Mouse (Mus musculus) gastrocnemius, postnatal 14 days (tissue): ENCODE results near the gene Evpl. TPM values are rescaled to one million over a fixed set of nuclear protein-coding genes. Genes with fewer than 3 reads are reported as not detected.
A peak's percentile ranks its signal among the peaks of the same experiment; 100 is the strongest.
"Not testable (repeated sequence)": the region's sequence is repeated elsewhere in the genome, so short reads cannot be mapped to it uniquely, and the experiment has no call there.

Source experiments
- DNase-seq: peaks from one replicate; pipeline ENCODE4 v3.0.0; 2021; ENCODE audit warnings: mixed read lengths
- intact Hi-C: fragments of 180-260 bp; cut with DNase I; formaldehyde crosslinking; loops from one replicate; pipeline ENCODE4 v1.15.1; 2025; ENCODE audit warnings: low total_unique reads
- long read RNA-seq, 2 experiments: library from polyadenylated mRNA; stranded (forward); transcript quantifications; one replicate each; pipeline ENCODE4 v2.0.0; 2021
- total RNA-seq, 2 experiments: library from RNA; stranded (reverse); gene quantifications; 2 replicates each; pipeline ENCODE4 v1.2.3; 2021

Gene Evpl
- under 1 TPM; 0.09 to 0.14 TPM for total RNA-seq
- long read RNA-seq, experiment 1, partial matches to known transcripts: 0 of 1 reads
- long read RNA-seq, experiment 1, other reads (novel, unspliced or antisense): 1 of 1 reads
- long read RNA-seq, experiment 2: 0 reads

DNA sequence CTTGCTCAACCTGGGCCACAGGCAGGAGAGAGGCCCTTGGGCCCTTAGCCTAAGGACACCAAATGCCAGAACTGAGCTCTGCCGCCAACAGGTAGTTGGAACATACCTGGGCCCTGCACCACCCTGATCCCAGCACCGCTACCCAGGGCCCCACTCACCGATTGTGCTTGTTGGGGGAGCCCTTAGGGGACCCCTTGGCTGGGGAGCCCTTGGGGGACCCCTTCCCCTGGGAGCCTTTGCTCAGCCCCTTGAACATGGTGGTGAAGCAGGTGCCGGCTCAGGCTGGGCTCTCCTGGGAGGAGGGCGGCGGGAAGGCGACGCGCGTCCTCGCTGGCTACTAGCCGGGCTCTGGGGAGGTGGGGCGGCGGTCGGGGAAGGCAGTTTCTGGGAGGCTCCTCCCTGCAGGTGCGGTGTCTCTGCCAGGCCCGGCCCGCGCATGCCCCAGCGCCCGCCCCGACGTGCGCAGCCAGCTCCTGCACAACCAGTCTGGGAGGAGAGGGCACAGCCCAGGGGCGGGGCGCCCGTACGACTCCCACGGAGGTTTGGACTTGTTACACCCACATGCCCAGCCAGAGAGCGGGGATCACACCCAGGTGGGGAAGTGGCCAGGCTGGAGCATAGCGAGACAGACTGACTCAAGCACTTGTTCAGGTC, at the start of gene Evpl:
Evpl (minus strand) TSS at position 336 of the 654 bp plus-strand sequence.
- intact Hi-C loops: no loop called here
- DNase-seq: no peak

DNA sequence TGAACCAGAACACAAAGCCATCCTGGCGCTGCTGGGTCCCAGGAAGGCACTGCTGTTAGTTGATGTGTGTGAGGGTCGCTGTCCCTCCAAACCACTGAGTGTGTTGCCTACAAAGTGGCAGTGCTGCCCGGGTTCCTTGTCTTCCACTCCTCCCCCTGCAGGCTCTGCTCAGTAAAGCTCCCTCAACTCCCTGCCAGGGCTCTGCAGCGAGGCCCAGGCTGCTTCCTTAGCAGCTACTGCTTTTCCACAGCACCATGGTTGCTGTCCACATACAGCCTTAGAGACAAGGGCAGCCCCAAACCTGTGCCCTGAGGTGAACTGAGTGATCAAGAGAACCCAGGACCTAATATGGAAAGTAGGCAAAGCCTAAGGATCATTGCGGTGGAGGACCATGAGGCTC, 49.5 kb upstream of the Evpl start:
- peak; percentile 46 for DNase-seq
- intact Hi-C loops: loop anchor here (2.0 kb wide), 1 partner anchor 53 kb away; no protein-coding TSS in a partner anchor

DNA sequence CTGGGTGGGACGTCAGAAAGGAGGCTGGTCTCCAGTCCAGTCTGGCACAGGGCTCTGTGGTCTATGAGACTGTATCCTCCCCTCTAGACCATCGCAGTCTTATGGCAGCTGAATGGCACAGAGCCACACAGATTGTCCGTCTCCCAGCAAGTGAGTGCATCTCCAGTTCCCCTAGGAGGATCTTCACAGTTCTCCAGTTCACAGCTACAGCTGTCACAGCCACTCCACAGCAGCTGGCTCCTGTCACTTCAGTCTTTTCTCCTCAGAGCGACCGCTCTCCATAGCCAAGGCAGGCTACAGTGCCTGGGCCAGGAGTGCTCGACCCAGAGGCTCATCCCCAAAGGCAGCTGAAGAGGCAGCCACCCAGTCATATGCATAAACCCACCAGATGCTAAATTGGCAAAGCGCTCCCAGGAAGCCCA, 47.9 kb upstream of the Evpl start:
- intact Hi-C loops: loop anchor here (2.0 kb wide), 1 partner anchor 51 kb away; no protein-coding TSS in a partner anchor
- DNase-seq: peak; percentile 63

DNA sequence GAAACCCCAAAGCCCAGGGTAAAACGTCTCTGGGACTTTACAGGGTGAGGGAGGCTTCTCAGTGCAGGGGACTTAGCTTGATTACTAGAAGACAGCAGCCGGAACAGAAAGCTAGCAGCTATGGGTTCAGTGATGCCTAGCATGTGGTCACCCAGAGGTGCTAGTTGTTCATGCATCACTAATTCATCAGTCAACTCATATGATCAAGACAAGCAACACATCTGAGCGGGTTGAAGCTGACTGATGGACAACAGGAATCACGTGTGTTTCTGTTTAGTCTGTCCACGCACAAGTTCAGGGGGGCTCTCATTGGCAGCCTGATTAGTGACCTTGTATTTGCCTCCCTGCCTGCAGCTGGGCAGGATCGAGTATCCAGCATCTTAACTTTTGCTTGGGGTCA, 46.1 kb upstream of the Evpl start:
- intact Hi-C loops: no loop called here

DNA sequence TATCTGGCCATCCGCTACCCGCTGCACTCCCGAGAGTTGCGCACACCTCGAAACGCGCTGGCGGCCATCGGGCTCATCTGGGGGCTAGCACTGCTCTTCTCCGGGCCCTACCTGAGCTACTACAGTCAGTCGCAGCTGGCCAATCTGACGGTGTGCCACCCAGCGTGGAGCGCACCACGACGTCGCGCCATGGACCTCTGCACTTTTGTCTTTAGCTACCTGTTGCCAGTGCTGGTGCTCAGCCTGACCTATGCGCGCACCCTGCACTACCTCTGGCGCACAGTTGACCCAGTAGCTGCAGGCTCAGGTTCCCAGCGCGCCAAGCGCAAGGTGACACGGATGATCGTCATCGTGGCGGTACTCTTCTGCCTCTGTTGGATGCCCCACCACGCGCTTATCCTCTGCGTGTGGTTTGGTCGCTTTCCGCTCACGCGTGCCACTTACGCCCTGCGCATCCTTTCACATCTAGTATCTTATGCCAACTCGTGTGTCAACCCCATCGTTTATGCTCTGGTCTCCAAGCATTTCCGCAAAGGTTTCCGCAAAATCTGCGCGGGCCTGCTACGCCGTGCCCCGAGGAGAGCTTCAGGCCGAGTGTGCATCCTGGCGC, 45.1 kb upstream of the Evpl start:
- intact Hi-C loops: no loop called here

More for the DNA sequence above, 46.1 kb upstream of the Evpl start:
- DNase-seq: no peak

GRCm38 (mm10) chr11:116282089-116282488, 44.2 kb upstream of the Evpl start:
- intact Hi-C loops: no loop called here
- DNase-seq: no peak

More for the DNA sequence above, 45.1 kb upstream of the Evpl start:
- no peak for DNase-seq

- no peak for DNase-seq
- intact Hi-C loops: no loop called here
These were observed 43.8 kb upstream of the Evpl start for GRCm38 (mm10) chr11:116281671-116282070.

DNA sequence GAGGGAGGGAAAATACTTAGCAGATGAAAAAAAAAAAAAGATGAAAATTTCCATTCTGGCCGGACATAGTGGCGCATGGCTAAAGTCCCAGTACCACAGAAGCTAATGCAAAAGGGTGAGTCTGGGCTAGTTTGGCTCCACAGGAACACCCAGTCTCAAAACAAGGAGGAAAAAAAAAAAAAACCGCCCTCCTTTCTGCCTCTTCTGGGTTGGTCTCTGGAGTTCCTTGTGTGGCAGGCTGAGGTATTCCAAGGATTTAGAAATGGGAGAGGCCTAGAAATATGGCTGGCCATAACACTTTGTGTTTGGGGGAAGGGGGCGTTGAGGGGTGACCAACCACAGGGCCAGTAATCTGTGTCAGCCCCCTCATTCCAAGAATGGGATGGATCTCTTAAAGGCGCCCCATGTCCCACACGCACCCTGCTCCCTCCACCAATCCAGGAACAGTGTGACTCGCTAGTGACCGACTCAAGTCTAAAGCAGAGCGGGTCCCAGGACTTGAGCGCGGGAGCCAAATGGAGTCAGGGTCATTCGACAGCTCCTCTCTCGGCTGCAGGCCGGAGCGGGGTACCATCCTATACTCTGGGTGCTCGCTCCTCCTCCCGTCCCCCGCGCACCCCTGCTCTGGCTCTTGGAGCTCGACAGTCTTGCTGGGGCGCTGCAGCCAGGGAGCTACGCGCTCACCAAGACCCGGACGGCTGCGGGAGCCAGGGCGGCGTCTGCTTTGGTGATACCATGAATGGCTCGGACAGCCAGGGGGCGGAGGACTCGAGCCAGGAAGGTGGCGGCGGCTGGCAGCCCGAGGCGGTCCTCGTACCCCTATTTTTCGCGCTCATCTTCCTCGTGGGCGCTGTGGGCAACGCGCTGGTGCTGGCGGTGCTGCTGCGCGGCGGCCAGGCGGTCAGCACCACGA, 43.1 kb upstream of the Evpl start, which contains the start of gene Galr2:
Galr2 (plus strand) TSS at position 189 of the 913 bp plus-strand sequence.
- intact Hi-C loops: no loop called here

DNA sequence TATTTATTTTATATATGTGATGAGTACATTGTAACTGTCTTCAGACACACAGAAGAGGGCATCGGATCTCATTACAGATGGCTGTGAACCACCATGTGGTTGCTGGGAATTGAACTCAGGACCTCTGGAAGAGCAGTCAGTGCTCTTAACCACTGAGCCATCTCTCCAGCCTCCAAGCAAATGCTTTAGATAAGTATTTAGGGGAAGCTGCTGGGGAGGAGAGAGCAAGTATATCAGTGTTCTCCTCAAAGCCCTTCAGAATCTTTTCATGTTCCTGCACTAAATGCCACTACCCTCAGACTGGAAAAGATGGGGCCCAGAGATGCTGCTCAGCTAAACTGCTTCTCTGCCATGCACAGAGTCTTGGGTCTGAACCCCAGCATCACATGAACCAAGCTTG, 39.3 kb upstream of the Evpl start:
- intact Hi-C loops, DNase-seq: not testable (repeated sequence)

More for the DNA sequence above, 43.1 kb upstream of the Evpl start, which contains the start of gene Galr2:
- no peak for DNase-seq

DNA sequence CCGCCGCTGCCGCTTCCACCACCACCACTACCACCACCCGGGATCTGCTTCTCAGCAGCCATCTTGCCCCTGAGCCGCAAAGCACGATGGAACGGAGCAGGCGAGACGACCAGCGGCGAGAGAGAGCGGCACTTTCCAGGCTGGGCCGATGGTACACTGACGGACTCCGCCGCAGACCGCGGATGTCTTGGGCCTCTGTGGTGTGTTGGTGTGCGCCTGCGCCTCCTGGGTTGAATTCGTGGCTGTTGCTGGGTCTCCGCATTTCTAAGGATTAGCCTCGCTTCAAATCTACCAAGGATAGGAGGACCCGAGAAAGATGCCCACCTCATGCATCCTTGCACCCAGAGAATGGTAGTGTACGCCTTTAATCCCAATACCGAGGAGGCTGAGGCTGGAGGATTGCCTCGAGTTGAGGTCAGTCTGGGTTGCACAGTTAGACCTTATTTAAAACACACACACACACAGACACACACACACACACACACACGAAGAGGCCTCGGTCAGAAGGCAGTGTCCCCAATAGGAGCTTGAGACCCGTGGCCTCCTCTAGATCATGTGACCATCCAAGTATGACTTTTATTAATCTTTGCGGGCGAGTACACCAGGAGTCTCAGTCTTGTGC, 36.3 kb upstream of the Evpl start, which contains the start of gene Srp68:
Srp68 (minus strand) TSS at position 173 of the 622 bp plus-strand sequence.
- intact Hi-C loops: no loop called here
- peak; percentile 94 for DNase-seq

DNA sequence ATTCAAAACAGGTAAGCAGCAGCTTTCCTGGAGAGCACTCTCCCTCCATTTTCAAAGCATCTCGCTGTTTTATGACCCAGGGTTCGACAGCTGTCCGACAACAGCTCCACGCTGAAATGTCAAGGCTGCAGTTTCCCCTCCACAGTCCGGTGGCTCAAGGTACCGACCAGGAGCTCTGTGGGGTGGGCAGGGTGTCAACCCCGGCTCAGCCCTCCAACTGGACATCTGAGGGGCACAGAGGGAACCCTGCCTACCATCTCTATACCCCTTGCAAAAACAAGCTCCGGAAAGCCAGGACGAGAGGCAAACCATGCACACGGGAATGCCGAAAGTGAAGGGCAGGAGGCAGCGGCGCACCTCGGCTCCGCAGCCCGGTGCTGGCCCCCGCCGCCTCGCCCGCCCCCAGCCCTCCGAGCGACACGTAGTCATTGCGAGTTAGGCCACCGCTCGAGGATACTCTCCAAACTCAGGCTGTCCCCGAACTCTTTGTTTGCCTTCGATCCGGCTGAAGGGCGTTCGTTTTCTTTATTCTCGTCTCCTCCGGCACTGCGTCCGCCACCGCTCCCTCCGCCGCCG, 35.7 kb upstream of the Evpl start:
- intact Hi-C loops: no loop called here
- DNase-seq: no peak

- intact Hi-C loops: no loop called here
- no peak for DNase-seq
These were observed 35.0 kb upstream of the Evpl start for GRCm38 (mm10) chr11:116272589-116273468.

DNA sequence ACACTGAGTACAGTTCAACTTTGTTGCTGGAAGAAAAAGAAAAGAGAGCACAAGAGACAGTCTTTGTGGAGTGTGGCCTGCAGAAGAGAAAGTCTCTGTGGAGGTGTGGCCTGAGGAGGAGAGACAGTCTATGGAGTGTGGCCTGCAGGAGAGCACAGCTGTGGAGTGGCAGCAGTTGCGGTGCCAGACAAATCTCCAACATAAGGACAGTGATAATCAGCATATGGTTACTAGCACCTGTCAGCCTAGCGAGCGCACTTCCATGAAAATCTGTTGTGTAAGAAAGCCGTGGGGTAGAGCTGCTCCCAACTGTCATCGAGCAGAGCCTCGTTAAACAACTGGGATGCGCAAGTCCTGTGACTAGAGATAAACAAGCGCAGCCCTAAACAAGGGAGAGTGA, 31.7 kb upstream of the Evpl start:
- DNase-seq: no peak
- intact Hi-C loops: no loop called here

DNA sequence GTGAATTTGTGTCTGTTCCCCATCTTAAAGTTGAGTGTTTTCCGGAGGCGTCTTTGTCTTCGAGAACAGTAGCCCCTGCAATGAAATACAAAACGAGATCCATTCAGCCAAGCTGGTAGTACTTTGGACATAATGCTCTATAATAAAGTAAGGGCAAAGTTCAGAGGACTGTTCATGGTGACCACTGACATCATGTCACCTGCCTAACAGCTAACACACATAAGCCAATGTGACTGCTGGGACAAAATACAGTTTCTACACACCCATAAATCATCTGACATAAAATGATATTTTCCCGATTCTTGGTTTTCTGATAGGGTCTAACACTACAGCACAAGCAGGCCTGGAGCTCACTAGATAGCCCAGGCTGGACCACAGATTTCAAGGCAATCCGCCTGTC, 30.4 kb upstream of the Evpl start:
- intact Hi-C loops: no loop called here
- DNase-seq: no peak

GRCm38 (mm10) chr11:116267637-116268036, 29.8 kb upstream of the Evpl start:
- intact Hi-C loops: no loop called here
- no peak for DNase-seq

DNA sequence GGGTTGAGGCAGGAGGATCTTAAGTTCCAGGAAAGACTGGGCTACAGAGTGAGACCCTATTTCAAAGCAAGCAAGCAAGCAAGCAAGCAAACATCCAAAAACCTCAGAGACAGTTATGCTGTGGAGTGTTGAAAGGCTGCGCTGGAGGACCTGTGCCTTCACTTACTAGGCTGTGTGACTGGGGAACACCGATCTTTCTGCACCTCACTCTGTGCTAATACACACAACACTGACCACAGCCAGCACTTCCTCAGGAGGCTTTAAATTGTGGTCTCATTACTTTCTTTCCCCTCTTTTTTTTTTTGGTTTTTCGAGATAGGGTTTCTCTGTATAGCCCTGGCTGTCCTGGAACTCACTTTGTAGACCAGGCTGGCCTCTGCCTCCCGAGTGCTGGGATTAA, 28.0 kb upstream of the Evpl start:
- intact Hi-C loops: no loop called here
- DNase-seq: no peak

GRCm38 (mm10) chr11:116265352-116265751, 27.5 kb upstream of the Evpl start:
- peak; percentile 41 for DNase-seq
- intact Hi-C loops: no loop called here

DNA sequence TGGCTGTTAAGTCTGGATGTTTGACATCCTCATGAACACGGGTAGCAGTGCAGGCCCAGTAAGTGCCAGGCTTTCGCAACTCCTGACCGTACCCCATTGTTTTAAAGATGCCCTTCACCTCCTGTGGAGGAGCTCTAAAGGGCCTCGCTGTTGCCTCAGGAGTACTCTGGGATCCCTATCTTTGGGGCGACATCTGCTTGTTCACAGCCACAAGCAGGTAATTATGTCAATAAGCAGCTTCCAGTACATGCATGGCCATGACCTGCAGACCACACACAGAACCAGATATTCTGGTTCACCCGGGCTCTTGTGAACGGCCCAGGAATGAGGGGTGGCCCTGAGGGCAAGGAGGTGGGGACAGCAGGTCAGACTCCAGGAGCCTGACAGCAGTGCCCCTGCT, 22.4 kb upstream of the Evpl start:
- intact Hi-C loops: no loop called here
- no peak for DNase-seq
